Mouse (Mus musculus) midbrain, postnatal 0 days (tissue): Measurements from ENCODE around the gene Grhl3. TPM values are rescaled to one million over a fixed set of nuclear protein-coding genes. Genes with fewer than 3 reads are reported as not detected.

Source experiments
- ATAC-seq: fragments of 200-750 bp; cut with Nextera tagmentation; 2 replicates; pipeline ENCODE4 v1.8.0; 2017; ENCODE audit warnings: moderate number of reproducible peaks, mild to moderate bottlenecking, moderate TSS enrichment, moderate library complexity; ENCODE audit not compliant: low FRiP score
- DNase-seq: peaks from one replicate; pipeline ENCODE4 v3.0.0-alpha.2; 2015; ENCODE audit warnings: low spot score
- H3K27ac ChIP-seq: fragments of 300-500 bp; sonication (generic); 2 replicates; pipeline ENCODE4 v1.5.1; 2014; ENCODE audit warnings: low read depth, mild to moderate bottlenecking, low read length, mixed read lengths
- H3K27me3 ChIP-seq: fragments of 300-500 bp; sonication (generic); 2 replicates; pipeline ENCODE4 v1.6.1; 2014; ENCODE audit warnings: low read length, control low read depth, mixed read lengths; ENCODE audit not compliant: insufficient read depth
- H3K36me3 ChIP-seq: fragments of 300-500 bp; sonication (generic); 2 replicates; pipeline ENCODE4 v1.6.1; 2014; ENCODE audit warnings: low read length, control low read depth, mixed read lengths; ENCODE audit not compliant: insufficient read depth
- H3K4me1 ChIP-seq: fragments of 300-500 bp; sonication (generic); 2 replicates; pipeline ENCODE4 v1.6.1; 2014; ENCODE audit warnings: mild to moderate bottlenecking, control low read depth, antibody characterized with exemption, low read length, mixed read lengths; ENCODE audit not compliant: insufficient read depth
- H3K4me2 ChIP-seq: fragments of 300-500 bp; sonication (generic); 2 replicates; pipeline ENCODE4 v1.6.1; 2014; ENCODE audit warnings: low read depth, mild to moderate bottlenecking, low read length, mixed read lengths; ENCODE audit not compliant: poor library complexity, severe bottlenecking
- H3K4me3 ChIP-seq: fragments of 300-500 bp; sonication (generic); 2 replicates; pipeline ENCODE4 v1.5.1; 2014; ENCODE audit warnings: low read depth, mild to moderate bottlenecking, low read length, moderate library complexity
- H3K9ac ChIP-seq: fragments of 300-500 bp; sonication (generic); replicated peaks from 2 replicates; pipeline ENCODE4 v1.6.1; 2014; ENCODE audit warnings: mild to moderate bottlenecking, low read length, moderate library complexity, mixed read lengths; ENCODE audit not compliant: poor library complexity, severe bottlenecking
- H3K9me3 ChIP-seq: fragments of 300-500 bp; sonication (generic); 2 replicates; pipeline ENCODE4 v1.6.1; 2016; ENCODE audit warnings: low read length, control low read depth
- CTCF ChIP-seq: IDR thresholded peaks from 2 replicates; pipeline ENCODE4 v1.5.1; 2016; ENCODE audit warnings: antibody characterized with exemption, mild to moderate bottlenecking
- WGBS: fragments of 180-500 bp; shearing (Covaris S2); extraction: QIAGEN DNeasy Blood & Tissue Kit; methylation state at CpG from one replicate; pipeline ENCODE4 v1.1.7; 2014; 5-methylcytosine and 5-hydroxymethylcytosine counted together
- polyA plus RNA-seq: library from polyadenylated mRNA; unstranded; fragments of >200 nt; fragmentation: Nextera tagmentation; extraction: Ambion mirVana; gene quantifications from 2 replicates; pipeline ENCODE4 v1.2.1, GENCODE M21; 2015
- total RNA-seq: library from RNA; depleted of rRNA; stranded (reverse); fragments of >200 nt; gene quantifications from 2 replicates; pipeline ENCODE4 v1.2.3, GENCODE M21; 2014

Gene Grhl3
- total and polyA plus RNA-seq, 2 experiments from 2014 or later: 1.5 to 2.7 TPM

- Histone ChIP-seq H3K4me2 (no peak overlapping the region), H3K9ac (no peak overlapping the region), H3K27me3 (no peaks in the 10 kb centered on the region), H3K27ac (no peak overlapping the region), H3K4me3 (no peak overlapping the region), H3K36me3 (no peaks in the 10 kb centered on the region), H3K4me1 (0 out of 2 replicates have a peak, but pooled peaks cover 2% of the 10 kb centered on the region), H3K9me3 (no peaks in the 10 kb centered on the region)
- ATAC-seq: no peak
- TF ChIP-seq CTCF: no peak
- DNase-seq: no peak
- WGBS: 92% methylated on average over 5 of the region's 5 CpGs
Observed at GRCm38 (mm10) chr4:135597571-135597970, 24.1 kb upstream of the Grhl3 start.

- Histone ChIP-seq H3K9me3 (no peaks in the 10 kb centered on the region), H3K36me3 (no peaks in the 10 kb centered on the region), H3K4me2 (no peak overlapping the region), H3K4me3 (no peak overlapping the region), H3K4me1 (0 out of 2 replicates have a peak, but pooled peaks cover 2% of the 10 kb centered on the region), H3K9ac (no peak overlapping the region), H3K27me3 (no peaks in the 10 kb centered on the region), H3K27ac (no peak overlapping the region)
- peak; percentile 63 for DNase-seq
- TF ChIP-seq CTCF: no peak
- ATAC-seq: no peak
- WGBS: 34% methylated on average over 5 of the region's 5 CpGs
Observed at GRCm38 (mm10) chr4:135595943-135596342, 22.5 kb upstream of the Grhl3 start.

GRCm38 (mm10) chr4:135591610-135592304 is 18.3 kb upstream of the Grhl3 start:
- H3K4me2 ChIP-seq: no peak overlapping the region
- peak; percentile 23 for TF ChIP-seq CTCF
- no peaks in the 10 kb centered on the region for H3K27me3 ChIP-seq
- no peak overlapping the region for H3K27ac ChIP-seq
- 66% methylated on average over 8 of the region's 8 CpGs for WGBS
- ATAC-seq (no peak), DNase-seq (no peak)
- no peak overlapping the region for H3K4me3 ChIP-seq
- H3K9me3 ChIP-seq: no peaks in the 10 kb centered on the region
- H3K9ac ChIP-seq: no peak overlapping the region
- H3K4me1 ChIP-seq: 0 out of 2 replicates have a peak, but pooled peaks cover 2% of the 10 kb centered on the region
- no peaks in the 10 kb centered on the region for H3K36me3 ChIP-seq

- Histone ChIP-seq H3K27ac (no peak overlapping the region), H3K4me3 (no peak overlapping the region), H3K4me2 (no peak overlapping the region), H3K4me1 (0 out of 2 replicates have a peak, but pooled peaks cover 2% of the 10 kb centered on the region), H3K9ac (no peak overlapping the region), H3K27me3 (no peaks in the 10 kb centered on the region), H3K36me3 (no peaks in the 10 kb centered on the region), H3K9me3 (no peaks in the 10 kb centered on the region)
- no peak for TF ChIP-seq CTCF
- DNase-seq: peak; percentile 62
- no peak for ATAC-seq
- WGBS: 70% methylated on average over 3 of the region's 3 CpGs
Observed at GRCm38 (mm10) chr4:135591086-135591485, 17.7 kb upstream of the Grhl3 start.

GRCm38 (mm10) chr4:135584838-135585237 is 11.4 kb upstream of the Grhl3 start:
- ATAC-seq (no peak), DNase-seq (no peak)
- Histone ChIP-seq H3K27me3 (no peaks in the 10 kb centered on the region), H3K36me3 (no peaks in the 10 kb centered on the region), H3K4me2 (no peak overlapping the region), H3K4me3 (no peak overlapping the region), H3K9ac (no peak overlapping the region), H3K4me1 (no peaks in the 10 kb centered on the region), H3K27ac (no peak overlapping the region), H3K9me3 (no peaks in the 10 kb centered on the region)
- 68% methylated on average over 4 of the region's 4 CpGs for WGBS
- no peak for TF ChIP-seq CTCF

GRCm38 (mm10) chr4:135581222-135581910 is 7.9 kb upstream of the Grhl3 start:
- WGBS: 41% methylated on average over 12 of the region's 12 CpGs

More at GRCm38 (mm10) chr4:135581222-135581910, 7.9 kb upstream of the Grhl3 start:
- ATAC-seq (no peak), DNase-seq (no peak)
- H3K4me2 ChIP-seq: no peak overlapping the region
- H3K9ac ChIP-seq: no peak overlapping the region
- H3K9me3 ChIP-seq: no peaks in the 10 kb centered on the region
- H3K4me3 ChIP-seq: no peak overlapping the region
- no peaks in the 10 kb centered on the region for H3K36me3 ChIP-seq
- no peak overlapping the region for H3K27ac ChIP-seq
- no peak for TF ChIP-seq CTCF
- no peaks in the 10 kb centered on the region for H3K27me3 ChIP-seq
- no peaks in the 10 kb centered on the region for H3K4me1 ChIP-seq
